Mouse (Mus musculus) ZHBTc4 (cell line): ENCODE data around the gene Eif2b3.

Experiments
- DNase-seq: peaks from one replicate; pipeline ENCODE4 v3.0.0-alpha.2; 2011; ENCODE audit warnings: low read depth, low spot score

Eif2b3 gene

DNA sequence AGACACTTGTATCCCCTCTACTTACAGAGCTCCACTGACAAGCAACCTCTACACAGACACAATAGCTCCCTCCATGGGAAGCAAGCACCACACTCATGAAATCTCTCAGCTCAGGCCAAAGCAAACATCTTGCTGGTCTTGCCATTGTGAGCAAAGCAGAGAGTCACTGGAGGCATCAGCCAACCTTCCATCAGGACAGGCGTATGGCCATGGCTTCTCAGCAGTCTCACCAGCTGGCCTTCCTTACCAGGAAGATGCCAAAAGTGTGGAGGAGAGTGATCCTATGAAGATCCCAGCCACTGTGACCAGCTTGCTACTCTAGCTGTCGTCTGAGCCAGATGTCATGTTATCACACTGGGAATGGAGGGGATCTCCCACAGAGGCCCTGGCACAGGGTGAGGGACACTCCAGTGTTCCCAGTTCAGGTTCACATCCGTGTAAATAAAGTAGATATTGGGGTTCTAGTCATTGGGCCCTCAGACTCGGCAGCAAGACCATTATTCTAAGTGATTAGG lies 4.2 kb upstream of the Eif2b3 start:
- no peak for DNase-seq

DNA sequence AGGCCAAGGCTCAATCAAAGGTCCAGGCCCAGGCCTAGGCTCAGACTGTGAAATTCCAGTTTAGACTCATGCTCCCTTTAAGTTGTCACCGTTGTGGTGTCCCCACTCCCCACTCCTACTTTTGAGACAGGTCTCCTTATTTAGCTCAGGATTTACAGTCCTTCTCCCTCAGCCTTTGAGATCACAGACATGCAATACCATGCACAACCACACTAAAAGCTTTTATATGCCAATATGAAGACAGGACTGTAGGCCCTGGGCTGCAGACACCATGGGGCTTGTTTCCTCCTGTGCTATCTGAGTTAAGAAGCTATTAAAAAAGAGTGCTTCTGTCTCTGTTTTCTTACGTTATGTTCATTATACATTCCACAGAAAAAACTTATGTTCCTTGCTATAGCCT lies 1.5 kb upstream of the Eif2b3 start:
- DNase-seq = peak; percentile 39

DNA sequence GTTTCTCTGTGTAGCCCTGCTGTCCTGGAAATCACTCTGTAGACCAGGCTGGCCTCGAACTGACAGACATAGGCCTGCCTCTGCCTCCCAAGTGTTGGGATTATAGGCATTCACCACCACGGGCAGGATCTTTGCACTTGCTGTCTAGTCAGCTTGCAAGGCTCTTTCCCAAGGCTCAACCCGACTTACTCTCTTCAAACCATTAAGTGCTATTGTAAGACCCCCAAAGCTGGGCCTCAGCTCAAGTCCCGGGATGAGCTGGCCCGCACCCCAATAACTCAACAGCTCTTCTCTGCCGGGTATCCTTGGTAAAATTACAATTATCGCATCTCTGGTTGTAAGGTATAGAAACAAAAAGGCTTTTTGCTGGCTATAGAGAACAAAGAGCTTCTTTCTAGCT lies 875 bp upstream of the Eif2b3 start:
- DNase-seq = no peak

DNA sequence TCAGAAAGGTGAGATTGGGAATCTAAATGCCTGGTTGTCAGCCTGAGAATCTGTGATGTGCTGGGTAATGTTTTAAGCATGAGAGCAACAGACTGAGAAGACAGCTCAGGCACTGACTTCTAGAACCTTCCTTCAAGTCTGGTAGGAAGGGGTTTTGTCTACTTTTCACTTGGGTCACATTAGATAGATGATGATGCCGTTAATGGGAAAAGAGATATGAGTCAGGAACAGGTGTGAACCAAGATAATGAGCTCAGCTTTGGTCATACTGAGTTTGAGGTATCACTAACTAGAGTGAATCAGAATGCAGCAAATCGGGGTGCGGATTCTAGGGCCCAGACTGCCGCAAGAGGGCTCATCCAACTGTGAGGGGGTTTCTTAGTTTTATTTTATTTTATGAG lies 4.3 kb downstream of the Eif2b3 start:
- no peak for DNase-seq

DNA sequence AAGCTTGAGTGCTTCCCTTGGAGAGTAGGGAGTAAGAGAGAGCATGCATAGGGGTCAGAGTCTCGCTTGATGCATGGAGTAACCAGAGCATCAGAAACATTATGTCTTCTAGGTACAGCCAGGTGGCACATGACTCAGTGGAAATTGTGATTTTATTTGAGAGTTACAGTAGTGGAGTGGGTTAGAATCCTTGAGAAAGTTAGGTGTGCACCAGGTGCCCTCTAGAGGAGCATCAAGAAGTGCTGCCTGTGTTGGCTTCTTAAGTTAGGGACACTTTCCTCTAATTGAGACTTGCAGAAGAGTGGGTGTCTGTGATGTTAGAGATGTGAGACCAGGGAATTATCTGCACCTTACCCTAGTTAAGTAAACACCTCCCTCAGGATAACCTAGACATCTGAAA lies 11.9 kb downstream of the Eif2b3 start:
- no peak for DNase-seq

DNA sequence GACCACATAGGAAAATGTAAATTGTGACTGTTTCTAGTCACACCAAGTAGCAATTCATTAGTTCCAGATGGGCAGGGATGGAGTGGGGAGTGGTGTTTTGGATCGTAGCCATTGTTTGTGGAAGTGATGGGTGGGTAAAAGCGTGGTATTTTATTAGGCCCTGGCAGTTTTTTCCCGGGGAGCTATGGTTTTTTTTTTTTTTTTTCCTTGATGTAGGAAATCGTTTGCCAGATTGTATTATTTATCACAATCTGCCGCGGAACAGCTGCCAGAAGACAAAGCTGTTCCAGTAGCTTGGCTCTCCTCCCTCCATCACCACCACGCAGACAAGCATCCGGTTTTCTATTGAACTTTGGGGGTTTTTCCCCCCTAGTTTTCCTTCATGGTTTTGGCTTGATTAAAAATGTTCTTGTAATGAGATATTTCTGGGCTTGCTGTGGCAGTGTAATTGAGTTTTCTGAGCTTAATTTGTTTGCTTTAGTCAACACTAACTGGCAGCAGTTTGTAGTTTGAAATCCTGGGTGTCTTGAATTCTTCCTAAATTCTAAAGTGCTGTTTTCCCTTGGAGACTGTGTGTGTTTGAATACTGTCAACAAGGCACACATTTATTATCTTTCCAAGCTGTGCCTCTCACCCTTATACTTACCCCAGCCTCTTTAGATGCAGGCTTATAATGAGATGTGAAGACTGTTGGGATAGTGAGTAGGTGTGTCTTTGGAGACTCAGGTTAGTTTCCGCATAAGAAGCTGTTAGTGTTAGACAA lies 20.9 kb downstream of the Eif2b3 start:
- DNase-seq = no peak

DNA sequence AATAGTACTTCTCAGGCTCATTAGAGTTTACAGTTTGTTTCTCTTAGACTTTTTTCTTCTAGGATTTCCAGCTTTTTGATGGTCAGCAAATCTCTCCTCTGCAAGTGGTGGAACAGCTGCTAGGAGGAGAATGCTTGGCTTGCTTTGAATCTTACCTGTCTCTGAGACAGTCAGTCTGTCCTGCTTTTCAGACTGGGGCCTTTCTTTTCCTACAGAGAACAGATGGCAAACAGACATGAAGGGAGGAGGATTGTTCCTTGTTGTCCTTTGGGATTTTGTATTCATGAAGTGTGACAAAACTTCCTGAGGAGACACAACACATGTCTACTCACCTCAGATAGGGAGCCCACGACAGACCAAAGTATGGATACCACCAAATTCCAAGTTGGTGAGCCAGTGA lies 21.6 kb downstream of the Eif2b3 start:
- DNase-seq = no peak

DNA sequence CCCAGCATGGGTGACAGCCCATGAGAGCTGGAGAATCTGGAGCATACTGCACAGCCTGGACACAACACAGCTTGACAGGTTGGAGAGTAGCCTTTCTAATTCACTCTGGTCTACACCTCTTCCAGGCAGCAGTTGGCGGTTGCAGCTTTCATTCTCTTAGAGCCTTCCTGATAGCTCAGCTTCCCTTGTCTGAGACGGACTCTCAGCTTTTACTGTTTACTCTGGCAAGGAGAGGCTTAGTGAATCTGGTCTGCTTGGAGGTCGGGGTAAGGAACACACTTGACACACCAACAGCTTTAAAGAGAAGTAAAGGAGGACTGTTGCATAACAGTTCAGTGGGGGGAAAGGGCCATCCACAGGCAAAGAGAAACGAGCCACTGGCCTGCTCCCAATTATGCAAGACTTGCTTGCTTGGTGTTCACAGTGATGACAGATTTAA lies 22.1 kb downstream of the Eif2b3 start:
- DNase-seq = no peak

DNA sequence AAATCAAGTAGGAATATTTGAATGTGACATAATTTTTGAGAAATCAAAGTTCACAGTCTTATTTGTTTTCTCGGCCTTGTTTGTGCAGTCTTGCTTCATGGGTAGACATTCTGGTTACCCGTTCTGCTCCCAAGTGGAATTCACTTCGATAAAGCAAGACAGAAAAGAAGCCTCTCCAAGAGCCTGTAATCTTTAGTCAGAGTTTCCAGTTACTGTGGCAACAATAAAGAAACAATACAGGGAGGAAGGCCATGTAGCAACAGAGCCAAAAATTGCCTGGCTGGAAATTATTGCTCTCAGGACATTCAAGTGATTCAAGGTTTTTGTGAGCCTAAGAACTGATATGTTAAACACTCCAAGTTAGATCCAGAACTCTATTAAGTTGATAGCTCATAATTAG lies 29.6 kb downstream of the Eif2b3 start:
- no peak for DNase-seq

DNA sequence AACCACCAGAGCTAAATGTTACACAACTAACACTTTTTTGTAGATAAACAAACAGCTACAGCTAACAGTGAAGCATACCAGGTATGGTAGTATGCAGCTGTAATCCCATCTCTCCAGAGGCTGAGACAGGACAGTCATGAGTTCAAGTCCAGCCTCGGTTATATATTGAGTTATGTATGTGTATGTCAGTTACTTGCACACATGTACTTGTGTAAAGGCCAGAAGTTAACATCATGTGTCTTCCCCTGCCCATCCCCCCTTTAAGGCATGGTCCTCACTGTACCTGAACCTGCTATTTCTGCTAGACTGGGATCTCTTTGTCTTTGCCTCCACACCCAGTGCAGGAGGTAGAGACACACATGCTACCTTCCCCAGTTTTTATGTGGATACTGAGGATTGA lies 30.3 kb downstream of the Eif2b3 start:
- DNase-seq = no peak

DNA sequence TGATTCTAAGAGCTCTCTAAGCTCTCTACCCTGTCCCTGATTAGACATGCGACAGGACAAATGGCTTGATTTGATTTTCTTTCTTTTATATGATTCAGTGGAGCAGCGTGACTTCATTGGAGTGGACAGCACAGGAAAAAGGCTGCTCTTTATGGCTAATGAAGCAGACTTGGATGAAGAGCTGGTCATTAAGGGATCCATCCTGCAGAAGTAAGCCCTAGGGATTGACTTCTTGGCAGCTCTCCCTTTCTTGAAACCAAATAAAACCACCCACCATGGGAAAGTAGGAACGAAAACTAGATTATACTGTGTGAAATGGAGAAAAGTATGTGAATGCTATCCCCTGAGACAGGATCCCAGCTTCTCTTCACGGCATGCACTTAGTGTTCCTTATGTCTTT lies 33.4 kb downstream of the Eif2b3 start:
- no peak for DNase-seq

DNA sequence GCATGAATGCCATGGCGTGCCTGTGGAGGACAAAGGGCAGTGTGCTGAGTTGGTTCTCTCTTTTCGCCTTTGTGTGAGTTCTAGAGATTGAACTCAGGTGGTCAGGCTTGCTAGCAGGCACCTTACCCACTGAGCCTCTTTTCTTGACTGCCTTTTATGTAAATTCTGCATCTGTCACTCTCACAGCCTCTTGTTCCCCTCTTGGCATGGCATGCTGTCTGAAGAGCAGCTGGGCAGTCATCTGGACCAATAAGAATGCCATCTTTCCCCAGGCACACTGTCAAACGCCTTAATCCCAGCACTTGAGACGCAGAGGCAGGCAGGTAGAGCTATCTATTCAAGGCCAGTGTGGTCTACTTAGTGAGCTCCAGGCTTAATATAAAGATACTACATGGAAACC lies 34.8 kb downstream of the Eif2b3 start:
- DNase-seq = no peak

DNA sequence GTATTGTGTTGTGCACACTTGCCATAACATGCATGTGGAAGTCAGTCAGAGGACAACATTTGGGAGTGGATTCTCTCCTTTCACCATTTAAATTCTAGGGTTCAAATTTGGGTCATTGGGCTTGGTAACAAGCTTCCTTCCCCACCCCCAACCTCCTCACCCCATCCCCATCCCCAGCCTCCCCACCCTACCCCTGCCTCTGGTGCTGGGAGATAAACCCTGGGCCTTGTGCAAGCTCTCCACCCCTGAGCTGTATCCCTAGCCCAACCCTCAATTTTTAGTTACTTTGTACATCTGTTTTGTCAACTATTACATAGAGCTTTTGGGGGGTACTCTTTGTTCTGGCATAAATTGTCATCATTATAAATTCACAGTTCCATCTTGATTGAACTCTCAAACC lies 36.9 kb downstream of the Eif2b3 start:
- peak; percentile 10 for DNase-seq

DNA sequence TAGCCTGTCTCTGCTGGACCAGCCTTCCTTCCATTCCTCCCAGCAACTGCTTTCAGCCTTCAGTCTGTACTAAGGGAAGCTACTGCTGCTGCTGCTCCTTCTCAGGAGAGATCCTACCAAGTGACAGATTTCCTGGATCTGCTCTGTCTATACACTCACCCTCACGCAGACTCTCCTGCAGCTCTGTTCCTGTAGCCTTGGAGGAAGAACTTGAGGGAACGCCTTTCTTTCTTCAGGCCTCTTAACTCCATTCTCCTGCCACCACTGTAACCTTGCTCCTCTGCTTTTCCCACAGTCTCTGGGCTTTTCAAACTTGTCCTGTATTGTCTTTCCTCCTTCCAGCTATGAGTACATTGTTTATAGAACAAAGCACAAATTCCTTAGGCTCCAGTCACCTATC lies 37.3 kb downstream of the Eif2b3 start:
- peak; percentile 94 for DNase-seq

DNA sequence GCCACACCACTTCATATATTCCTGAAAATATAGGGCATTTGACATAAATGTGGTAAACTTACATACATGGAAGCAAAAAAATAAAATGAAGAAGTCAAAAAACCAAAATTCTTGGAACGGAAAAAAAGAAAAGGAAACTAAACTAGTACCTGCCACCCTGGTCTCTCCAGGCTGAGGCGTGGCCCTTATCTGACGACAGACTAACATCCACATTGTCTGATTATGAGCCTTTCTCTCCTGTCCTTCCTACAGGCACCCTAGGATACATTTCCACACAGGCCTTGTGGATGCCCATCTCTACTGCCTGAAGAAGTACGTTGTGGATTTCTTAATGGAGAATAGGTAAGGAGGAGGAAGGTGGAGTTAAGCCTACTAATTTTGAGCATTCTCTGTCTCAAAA lies 39.3 kb downstream of the Eif2b3 start:
- DNase-seq = no peak

DNA sequence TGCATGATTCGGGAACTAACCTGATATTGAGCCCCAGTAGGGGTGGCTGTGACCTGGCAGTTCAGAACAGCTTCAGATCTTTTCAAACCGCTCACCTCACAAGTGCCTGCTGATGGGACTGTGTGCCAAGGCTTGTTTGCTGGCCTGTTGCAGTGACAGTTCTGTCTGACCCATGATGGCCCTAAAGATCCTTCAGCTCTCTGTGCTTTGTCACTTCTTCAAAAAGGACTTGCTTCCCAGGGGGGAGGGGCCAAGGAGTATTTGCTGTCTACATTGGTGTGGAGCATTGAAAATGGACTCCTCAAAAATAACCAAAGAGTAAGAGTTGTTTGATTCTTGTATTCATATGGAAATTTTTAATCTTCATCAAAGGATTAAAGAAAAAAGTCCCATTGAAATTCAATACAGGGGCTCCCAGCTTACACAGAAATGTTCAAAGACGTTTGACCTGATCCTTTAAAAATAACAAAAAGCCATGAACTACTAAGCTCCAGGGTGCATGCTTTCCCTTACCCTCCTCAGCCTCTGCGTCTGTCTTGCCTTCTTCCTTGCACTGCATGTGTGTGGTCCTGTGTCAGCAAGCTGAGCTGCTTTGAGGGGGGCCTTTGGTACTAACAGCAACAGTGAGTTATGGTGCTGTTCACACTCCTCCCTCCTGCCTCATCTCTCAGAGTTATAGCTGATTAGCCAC lies 43.6 kb downstream of the Eif2b3 start:
- peak; percentile 54 for DNase-seq

DNA sequence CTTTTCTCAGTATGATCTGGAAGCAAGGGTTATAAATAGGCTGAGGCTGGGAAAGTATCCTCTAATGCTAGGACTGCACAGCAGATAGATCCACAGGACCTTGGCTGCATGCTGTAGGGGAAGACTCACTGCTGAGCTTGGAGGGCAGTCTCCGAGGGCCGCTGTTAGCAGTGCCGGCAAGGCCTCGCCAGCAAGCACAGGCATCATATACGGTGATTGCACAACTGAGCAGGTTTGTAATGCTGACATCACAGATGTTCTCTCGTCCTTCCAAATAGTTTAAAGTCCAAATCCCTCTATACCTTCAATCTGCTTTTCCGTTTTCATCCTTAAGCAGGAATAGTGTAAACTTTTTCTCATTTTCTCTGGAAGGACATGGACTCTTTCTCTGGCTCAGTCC lies 48.8 kb downstream of the Eif2b3 start:
- no peak for DNase-seq

DNA sequence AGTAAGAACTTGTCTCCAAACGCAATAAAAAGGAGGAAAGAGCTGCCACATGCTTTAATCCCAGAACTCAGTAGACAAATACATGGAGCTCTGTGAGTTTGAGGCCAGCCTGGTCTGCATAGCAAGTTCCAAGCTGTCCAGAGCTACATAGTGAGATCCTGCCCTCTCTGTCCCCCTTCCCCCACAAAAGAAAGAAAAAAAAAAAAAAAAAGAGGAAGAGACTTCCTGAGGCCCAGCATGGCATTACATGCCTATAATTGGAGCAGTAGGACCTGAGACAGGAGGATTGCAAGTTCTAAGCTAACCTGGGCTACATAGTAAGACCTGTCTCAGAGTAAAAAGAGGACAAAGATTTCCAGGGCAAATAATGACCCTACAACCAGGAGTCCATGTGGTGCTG lies 50.4 kb downstream of the Eif2b3 start:
- no peak for DNase-seq

DNA sequence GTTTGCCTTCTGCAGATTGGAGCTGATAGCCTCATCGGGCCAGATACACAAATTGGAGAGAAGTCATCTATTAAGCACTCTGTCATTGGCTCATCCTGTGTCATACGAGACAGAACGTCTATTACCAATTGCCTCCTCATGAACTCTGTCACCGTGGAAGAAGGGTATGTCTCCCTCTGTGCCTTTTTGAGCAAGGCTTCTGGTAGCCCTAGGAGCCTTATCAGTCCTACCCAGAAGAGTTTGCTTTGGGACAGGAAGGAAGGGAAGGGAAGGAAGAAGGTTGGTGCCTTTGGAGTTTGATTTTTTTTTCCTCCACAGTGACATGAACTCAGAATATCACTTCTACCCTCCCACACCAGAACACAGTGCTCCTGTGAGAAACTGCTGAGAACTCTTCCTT lies 51.4 kb downstream of the Eif2b3 start:
- no peak for DNase-seq

DNA sequence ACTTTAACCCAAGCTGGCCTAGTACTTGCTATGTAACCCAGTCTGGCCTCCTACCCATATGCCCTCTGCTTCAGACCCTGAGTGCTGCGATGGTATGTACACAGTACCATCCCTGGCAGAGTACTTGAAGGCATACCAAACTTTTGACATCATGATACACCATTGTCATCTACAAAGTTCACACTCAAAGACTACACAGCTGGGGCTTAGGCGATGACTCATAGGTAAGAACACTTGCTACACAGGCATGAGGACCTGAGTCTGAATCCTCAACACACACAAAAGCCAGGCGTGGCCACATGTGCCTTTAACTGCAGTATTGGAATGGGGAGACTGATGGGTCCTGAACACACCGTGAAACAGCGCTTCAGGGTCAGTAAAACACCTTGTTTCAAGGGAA lies 52.0 kb downstream of the Eif2b3 start:
- no peak for DNase-seq

DNA sequence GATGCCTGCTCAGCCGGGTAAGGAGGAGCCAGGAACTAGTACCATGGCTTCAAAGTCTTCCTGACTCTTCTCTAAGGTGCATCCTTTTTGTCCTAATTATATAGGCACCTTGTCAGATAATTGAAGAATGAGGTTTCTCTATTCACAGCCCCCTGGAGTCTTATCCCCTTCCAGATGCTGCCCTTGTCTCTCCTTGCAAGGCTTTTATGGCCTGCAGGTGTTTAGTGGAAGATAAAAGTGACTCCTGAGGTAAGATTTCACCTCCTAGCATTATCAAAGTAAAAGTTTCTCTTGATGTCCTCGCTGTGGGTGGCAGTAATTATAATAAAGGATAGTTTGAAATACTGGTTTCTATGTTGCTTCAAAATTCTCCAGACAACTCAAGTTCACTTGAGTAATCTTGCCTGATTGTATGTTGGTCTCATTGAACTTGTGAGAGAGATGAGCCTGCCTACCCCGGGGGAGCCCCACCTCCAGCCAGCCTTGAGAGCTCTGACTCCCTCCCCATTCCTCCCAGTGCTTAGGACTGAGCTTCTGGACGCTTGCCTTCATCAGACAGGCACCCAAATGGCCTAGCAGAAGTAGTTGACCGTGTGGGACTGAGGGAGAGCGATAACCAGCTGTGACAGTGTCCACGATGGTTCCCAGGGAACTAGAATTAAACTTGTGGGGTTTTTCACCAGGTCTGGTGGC lies 68.9 kb downstream of the Eif2b3 start:
- no peak for DNase-seq

DNA sequence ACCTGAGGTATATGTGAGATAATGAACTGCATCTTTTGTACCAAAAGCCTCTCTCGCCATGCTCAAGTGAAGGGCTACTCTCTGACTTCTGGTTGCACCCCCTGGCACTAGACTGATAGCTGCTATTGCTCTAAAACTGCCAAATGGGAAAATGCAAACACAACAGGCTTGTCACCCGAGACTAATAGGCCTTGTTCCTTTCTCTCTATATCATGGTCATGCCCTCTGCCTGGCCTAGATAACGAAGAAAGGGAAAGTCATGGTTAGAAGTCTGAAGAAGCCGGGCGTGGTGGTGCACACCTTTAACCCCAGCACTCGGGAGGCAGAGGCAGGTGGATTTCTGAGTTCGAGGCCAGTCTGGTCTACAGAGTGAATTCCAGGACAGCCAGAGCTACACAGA lies 71.4 kb downstream of the Eif2b3 start:
- no peak for DNase-seq
